Mouse (Mus musculus) gastrocnemius, adult 18-20 months (tissue): Measurements from ENCODE around the gene Btbd7. TPM values are rescaled to one million over a fixed set of nuclear protein-coding genes. Genes with fewer than 3 reads are reported as not detected.

Experiments used
- DNase-seq: peaks from one replicate; pipeline ENCODE4 v3.0.0; 2021; ENCODE audit warnings: low spot score
- total RNA-seq, 2 experiments: library from RNA; stranded (reverse); gene quantifications; 2 replicates each; pipeline ENCODE4 v1.2.3; 2021

Btbd7 gene
- total RNA-seq, 2 experiments from 2014 or later, result 16.0 to 17.1 TPM

DNA sequence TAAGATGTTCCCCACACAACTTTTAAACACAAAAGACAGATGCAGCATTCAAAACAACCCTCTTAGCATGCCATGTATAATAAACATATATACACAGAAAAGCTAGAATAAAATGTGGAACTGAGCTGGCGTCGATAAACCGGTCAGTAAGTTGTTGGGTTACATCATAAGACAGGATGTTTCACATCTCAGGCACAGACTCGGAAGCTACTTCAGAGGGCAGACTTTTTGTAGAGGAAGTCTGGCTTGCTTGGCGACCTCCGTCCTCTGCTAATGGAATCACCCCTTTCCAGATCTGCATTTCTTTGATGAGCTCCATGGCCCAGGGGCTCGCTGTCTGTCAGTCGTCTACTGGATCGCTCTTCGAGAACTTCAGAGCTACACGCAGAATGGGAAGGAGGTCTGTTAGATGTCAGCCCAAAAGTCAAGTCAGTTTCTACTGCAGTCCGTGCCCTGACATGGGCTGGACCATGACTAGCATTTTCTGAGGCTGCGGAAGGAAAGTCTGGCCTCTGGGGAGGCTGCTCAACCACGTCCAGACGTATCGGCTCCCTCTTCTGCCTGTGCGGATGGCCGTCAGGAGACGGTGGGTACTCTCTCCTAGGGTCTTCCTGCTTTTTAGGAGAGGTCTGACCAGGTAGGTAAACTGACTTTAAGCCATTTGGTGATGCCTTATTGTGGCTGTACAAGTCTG lies 93.2 kb downstream of the Btbd7 start:
- no peak for DNase-seq

DNA sequence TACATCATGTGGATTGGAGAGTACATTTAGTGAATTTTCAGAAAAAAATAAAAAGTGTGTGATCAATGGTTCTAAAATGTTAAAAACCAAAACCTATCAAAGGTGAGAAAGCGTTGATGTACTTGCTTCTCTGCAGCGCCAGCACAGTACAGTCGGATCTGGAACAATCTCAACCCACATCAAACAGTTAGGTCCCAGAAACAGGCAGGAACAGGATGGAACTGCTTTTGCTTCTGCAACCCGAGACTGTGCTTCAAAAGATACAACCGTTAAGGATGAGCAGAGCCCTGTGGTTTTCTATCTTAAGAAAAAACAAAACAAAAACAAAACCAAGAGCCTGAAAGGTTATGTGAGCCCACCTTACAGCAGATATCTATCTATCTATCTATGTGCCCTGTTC lies 95.4 kb downstream of the Btbd7 start:
- DNase-seq, result no peak

DNA sequence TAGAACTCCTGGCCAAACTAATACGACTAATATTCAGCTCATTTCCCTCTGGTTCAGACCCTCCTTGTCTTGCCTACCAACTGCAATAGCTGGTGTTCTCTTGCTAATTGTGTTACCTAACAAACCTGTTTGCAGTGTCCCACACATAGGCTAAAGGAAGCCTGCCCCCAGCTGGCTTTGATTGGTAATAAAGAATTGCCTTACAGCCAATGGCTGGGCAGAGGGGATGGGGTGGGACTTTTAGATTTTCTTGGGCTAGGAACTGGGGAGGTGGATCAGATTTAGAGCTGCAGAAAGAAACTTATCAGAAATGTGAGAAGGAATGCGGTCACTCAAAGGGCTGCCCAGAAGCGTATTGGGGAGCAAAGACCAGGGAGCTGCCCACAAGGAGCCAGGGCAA lies 98.8 kb downstream of the Btbd7 start:
- no peak for DNase-seq

DNA sequence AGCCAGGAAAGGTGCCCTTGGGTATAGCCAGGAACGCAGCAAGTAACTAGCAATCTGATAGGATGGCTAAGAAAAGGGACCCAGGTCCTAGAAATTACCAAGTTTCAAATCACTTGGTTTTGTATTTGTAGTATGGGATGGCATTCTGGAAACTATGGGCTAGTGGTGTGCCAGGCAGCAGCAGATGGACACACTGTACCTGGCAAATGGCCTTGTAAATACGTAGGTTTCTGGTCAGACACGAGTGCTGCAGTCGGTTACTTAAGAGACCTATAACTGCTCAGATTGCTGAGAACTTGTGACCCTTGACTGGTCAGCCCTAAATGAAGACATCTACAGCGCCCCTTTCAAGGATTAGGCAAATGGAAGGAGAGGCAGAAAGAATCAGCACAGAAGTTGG lies 100.1 kb downstream of the Btbd7 start:
- DNase-seq, result no peak

DNA sequence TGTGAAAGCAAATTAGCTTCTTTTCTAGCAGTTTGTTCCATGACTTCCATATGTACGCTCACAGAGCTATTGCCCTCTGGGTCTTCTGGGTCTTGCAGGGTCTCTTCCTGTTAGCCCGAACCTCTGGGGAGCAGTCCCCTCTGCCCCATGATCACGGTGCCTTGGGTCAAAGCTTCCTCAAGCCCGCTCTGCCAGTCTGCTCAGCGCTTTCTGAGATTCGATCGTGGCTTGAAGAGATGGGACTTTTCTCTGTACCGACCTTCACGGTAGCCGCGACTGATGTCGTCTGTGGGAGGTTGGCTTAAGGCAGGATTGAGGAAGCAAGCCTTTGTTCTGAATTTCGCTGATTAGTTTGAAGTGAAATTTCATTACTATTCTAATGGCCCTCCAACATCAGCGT lies 102.2 kb downstream of the Btbd7 start:
- DNase-seq, result no peak

DNA sequence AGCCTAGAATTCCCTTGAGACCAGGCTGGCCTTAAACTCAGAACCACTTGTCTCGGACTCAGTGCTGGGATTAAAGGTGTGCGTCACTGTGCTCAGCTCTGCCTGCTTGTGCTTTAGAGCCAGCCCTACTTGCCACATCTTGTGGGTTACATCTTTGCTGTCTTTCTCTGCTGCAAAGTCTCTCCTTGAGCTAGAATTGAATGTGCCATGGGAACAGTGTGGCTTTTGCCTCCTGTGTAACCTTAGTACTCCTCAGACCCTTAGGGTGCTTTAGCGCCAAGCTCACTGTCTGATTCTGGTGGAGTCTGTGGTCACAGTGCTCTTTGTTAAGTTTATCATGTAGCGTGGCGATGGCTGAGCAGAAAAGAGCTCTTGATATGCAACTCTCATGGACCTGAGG lies 105.6 kb downstream of the Btbd7 start:
- DNase-seq, result no peak

DNA sequence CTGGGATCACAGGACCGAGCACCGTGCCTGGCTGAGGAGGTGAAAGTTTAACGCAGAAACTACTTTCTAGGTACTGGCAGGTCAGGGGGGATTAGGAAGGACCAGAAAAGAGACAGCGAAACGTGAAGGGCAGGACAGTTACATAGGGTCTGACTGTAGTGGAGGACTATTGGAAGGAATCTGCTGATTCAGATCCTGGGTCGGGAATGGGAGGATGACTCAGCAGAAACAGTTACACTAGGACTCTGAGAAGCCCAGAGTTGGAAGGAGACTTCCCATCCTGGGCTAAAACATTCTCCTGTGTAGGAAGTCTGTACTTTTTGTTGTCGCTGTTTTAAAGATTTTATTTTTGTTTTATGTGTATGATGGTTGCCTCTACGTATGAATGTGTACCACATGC lies 106.7 kb downstream of the Btbd7 start:
- DNase-seq, result no peak

DNA sequence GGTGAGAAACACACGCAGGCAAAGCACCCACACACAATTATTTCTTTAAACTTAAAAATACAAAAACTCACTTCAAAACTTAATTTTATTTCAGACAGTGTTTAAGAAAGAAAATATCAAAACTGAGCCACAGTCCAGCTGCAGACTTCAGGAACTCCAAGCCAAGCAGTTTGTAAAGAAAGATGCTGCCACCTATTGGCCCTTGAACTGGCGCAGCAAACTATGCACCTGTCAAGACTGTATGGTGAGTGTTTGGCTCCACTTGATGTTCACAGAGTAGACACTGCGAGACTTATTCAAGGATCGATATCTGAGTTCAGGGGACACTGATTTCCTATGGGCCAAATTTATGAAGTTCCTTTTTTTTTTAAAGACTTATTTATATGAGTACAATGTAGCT lies 109.3 kb downstream of the Btbd7 start:
- DNase-seq, result no peak

DNA sequence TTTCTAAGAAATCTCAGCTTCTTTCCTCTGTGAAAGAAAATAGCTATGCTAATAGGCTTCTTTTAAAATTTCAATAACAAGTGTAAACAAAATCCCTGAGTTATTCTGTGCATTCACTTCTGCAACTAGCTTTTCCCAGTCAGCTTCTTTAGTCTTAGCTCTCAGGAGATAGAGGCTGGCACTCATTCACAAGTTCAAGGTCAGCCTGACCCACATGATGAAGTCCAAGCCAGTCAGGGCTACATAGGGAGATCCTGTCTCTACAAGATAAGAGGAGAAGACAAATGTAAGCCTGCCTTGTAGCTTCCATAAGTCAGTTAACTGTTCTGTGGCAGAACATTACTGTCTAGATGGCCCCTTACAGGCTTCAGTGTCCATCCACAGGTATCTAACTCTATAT lies 114.6 kb downstream of the Btbd7 start:
- no peak for DNase-seq

DNA sequence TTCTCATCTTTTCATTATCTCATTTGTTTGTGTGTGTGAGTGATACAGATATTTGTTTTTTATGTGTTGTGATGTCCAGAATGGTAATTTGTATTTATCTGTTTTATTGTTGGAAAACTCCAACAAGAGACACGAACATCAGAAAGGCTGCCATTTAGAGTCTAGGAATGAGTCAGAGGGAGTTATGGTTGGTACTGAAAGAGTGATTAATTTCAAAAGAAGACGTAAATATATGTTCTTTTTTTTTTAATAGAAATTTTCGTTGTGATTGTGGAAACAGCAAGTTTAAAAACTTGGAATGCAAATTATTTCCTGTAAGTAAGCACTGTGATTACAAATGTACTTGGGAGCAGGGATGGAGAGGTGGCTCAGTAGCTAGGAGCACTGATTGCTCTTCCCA lies 116.6 kb downstream of the Btbd7 start:
- DNase-seq, result no peak

DNA sequence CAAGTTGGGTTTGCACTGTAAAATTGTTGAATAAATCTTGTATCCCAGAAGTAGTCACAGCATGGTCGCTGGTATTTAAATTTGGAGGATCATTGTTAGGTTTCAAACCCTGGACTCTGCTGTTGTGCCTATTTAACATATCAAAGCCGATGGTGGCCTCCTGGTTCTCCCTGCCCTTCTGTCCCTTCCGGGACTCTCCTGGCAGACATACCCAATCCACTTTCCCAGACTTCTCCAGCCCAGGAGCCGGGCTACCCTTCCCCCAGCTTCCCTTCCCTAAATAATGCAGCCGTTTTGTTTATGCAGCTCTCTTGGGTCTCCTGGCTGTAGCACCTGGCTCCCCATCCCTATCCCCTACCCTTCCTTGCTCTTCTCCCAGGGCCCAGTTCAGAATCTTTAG lies 119.3 kb downstream of the Btbd7 start:
- no peak for DNase-seq

DNA sequence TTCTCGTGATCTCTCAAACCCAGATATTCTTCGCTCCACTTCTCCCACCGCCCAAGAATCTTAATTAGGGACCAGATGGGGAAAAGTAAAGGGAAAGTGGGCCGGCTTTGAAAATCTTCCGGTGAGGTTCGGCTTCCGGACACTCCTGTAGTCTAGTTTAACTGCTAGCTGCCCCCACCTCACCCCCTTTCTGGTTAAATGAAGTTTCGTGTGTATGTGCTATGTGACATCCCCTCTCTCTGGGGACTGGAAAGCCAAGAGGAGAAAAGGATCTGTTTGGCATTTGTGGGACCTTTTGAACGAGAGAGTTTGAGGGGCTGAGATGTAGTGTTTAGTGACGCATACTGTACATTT lies 119.9 kb downstream of the Btbd7 start, which contains the start of gene Gm20604:
Gene Gm20604, minus strand, starts transcription at position 270 of the 354 bp plus-strand sequence.
- DNase-seq, result no peak

DNA sequence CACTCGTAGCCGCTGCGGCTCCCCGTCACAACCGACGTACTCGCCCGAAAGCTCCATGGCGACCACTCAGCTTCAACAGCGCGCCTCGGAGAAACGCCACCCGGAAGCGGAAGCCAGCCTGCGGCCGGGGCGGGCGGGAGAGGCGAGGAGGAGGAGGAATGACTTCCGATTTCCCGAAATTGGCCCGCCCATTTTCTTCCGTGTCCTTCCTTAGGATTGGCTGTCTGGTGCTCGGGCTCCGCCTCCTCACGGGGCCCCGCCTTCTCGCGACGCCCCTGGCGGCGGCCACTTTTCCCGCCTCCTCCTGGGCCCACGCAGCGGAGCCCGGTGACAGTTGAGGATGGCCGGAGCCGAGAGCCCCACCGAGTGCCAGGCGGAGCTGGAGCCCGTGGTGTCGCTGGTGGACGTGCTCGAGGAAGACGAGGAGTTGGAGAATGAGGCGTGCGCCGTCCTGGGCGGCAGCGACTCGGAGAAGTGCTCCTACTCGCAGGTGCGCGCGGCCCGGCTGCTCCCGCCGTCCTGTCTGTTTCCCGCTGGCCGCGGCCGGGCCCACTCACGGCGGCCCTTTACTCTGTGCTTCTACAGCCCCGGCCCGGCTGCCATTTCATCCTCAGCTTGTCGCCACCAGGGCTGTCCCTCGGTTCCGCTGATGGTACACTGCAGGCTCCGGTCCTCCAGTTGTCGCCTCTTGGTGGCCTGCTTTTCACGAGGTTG lies 120.4 kb downstream of the Btbd7 start, which contains the start of the genes Gm28051, Gon7 and Ubr7:
Gene Gm28051, minus strand, starts transcription at position 77 of the 714 bp plus-strand sequence.
Gene Gon7, minus strand, starts transcription at position 115 of the 714 bp plus-strand sequence.
Gene Ubr7, plus strand, starts transcription at position 279 of the 714 bp plus-strand sequence.
- peak; percentile 98 for DNase-seq

DNA sequence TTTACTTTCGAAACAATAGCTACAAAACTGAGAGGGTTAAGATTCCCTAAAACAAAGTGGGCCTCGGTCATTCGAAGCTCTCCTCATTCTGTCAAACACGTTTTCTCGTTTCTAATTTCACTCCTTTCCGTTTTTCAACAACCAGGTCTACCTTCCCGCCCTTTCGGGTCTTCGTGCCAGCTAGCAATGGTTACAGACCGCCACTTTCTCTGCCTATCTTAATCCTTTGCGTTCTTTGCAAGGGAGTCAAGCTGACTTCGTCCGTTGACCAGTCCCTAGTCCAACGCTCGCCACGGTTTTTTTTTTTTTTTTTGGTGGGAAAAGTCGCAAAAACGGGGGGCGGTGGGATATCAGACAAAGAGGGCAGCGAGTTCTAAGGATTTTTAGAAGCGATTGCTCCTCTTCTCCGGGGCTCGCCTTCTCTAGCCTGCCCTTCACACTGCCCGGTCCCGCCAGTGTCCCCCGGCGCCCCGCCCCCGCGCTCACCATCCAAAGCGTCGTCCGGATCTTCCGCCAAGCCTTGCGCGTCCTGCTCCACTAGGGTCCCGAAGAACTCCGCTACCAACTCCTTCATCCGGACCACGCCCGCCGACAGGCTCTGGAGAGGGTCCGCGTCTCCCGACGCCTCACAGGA lies 121.1 kb downstream of the Btbd7 start:
- no peak for DNase-seq

DNA sequence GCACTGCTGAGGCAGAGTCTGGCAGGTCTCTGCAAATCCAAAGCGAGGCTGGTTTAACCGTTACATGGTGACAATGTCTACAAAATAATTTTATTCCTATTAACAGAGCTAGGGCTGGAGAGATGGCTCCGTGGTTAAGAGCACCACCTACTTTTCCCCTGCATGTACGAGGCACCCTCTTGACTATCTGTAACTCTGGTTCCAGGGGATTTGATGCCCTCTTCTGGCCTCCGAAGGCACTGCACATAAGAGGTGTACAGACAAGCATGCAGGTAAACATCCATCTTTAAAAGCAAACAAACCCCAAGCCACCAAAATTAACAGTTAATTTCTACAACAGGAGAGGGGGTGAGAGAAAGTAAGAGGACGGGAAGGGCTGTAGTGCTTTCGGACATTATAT lies 122.0 kb downstream of the Btbd7 start:
- no peak for DNase-seq

DNA sequence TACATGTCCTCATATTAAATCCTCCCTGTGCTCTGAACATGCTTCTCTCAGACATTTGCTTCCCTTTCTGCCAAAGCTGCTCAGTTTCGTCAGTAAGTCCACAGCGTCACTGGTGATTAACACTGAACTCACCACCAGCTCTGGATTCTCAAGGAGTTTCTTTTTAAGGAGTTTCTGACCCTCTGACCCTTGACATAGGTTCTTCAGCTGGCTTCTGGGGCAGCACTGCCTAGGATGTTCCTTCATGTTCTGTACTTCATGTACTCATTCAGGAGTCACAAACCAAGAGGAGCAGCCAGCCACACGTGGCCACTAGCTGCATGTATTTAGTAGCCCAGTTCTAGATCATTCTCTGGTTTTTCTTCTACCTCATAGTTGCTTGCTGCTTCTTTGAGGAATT lies 130.0 kb downstream of the Btbd7 start:
- DNase-seq, result no peak

DNA sequence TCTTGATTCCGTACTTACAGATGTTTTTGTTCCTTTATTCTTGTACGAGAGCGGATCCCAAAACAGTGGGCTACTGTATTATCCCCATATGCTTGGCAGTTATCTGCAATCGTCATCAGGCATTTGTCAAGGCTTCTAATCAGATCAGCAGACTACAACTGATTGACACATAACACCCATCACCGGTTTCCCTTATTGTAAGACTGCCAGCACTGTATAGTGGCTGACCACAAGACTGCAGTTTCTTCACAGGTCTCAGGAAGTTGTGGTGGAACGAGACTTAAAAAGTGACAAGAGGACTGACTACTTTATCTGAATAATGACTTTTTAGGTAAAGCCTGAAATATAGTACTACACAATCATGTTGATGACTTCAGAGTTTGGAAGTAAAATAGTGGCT lies 133.4 kb downstream of the Btbd7 start:
- DNase-seq, result no peak

DNA sequence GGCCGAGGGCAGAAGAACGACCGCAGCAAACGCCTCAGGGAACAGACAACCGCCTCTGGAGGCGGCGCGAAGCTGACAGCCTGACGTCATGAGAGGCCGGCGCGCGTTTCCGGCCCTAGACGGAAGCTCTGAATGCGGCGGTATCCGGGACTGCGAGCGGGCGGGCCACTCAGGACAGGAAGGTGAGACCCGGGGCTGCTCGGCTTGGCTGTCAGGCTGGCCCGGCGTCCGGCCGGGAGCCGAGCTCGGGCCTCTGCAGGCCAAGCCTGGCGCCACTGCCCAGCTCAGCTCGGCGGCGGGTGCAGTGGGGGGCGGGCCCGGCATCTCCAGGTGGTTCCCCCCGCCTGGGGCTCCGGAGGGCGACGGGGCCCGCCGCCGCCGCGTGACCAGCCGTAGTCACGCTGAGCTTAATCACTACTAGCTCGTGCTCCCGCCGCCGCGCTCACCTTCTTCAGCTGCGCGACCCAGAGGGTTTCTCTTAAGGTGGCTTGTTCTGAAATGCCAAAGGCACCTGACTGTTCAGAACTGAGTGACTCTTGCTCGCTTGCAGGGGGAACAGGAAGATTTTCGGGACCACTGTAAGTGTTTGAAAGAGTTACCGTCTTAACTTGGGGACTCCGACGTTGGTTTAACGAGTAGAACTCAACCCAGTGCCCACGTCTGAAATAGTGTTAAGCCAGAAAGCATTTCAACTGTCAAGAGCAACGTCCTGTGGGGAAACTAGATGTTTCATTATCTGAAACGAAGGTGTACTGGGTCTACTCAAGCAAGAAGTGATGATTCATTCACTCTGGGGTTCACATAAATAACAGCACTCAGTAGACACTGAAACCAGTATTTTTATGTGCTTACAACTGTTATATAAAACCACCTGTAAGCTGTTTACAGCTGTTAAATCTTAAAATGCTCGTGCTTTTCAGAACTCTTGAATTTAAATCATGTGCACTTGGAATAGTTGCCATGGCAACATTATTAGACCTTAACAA lies 134.4 kb downstream of the Btbd7 start, which contains the start of the genes Moap1 and Tmem251:
Gene Moap1, minus strand, starts transcription at position 73 of the 986 bp plus-strand sequence.
Gene Tmem251, plus strand, starts transcription at position 174 of the 986 bp plus-strand sequence.
- DNase-seq, result peak; percentile 87

DNA sequence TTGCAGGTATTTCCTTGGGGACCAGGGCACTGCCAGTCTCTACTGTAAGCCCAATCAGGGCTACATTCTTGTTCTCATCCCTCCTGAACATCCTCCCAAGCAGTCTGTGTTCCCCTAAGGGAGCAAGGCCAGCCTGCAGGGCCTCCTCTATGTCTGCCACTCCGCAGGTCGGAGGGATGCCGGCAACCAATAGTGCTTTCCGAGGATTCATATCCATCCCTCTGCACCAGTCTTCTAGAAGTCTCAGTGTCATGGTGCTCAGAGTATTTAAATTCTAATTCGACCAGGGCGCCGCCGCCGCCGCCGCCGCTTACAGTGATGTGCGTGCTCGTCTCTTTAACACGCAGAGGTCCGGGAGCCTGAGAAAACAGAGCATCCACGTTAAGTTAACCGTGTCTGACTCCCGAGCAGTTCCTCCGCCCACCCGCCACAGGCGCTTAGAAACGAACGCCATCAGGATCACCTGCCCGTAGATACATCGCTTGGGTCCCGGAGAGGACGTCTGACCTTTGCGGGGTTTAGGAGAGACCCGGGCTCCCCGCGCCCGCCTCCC lies 135.2 kb downstream of the Btbd7 start:
- DNase-seq, result no peak

DNA sequence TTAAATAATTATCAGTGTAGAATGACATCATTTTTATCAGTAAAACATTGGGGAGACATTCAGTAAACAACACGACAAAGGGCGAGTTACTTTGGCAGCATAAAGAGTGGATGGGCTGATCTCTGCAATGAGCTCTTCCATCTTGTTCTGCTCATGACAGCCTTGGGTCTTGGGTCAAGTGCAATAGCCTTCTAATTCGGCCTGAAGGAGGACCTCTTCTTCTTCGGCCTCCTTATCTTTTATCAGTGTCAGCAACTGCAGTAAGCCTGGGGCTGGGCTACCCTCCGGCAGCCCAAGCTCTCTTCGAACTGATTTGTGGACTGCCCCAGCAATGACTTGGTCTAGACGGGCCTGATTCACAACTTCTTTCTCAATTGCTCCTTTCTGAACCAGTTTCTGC lies 136.2 kb downstream of the Btbd7 start:
- DNase-seq, result no peak

DNA sequence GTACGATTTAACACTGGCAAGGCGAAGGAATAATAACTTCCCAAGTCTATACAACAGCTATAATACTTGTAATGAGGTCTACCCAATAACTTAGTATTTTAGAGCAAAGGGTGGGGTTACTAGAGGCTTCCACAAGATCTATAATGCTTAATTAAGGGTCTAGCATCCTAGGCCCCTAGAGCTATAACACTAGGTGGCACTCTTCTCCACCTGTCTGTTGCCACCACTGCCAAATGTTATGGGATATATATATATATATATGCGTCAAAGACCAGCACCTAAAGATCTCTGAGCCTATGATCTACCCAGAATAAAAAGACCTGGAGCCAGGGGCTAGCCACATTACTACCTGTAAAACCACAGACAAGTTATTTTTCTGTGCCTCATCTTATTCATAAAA lies 138.0 kb downstream of the Btbd7 start:
- DNase-seq, result no peak
